Mouse (Mus musculus) brown adipose tissue, adult 24 weeks (tissue): ENCODE data around the gene 1600012H06Rik. TPM values are rescaled to one million over a fixed set of nuclear protein-coding genes. Genes with fewer than 3 reads are reported as not detected.
"Not testable (repeated sequence)": the region's sequence is repeated elsewhere in the genome, so short reads cannot be mapped to it uniquely, and the experiment has no call there.

Source experiments
- H3K27ac ChIP-seq: fragments of 200-500 bp; replicated peaks from 2 replicates; pipeline ENCODE4 v1.5.1; 2012; ENCODE audit warnings: low read depth, mild to moderate bottlenecking, low read length
- H3K4me1 ChIP-seq: fragments of 200-500 bp; 2 replicates; pipeline ENCODE4 v1.6.1; 2012; ENCODE audit warnings: low read length, mixed read lengths; ENCODE audit not compliant: control insufficient read depth, insufficient read depth, insufficient read length
- H3K4me3 ChIP-seq: fragments of 200-500 bp; 2 replicates; pipeline ENCODE4 v1.5.1; 2012; ENCODE audit warnings: low read depth, mild to moderate bottlenecking, low read length, moderate library complexity; ENCODE audit not compliant: insufficient read depth
- polyA plus RNA-seq: library from polyadenylated mRNA; stranded (reverse); fragments of >200 nt; gene quantifications from 2 replicates; pipeline ENCODE4 v1.2.4, GENCODE M21; 2012; ENCODE audit not compliant: missing spikeins, insufficient read depth, insufficient read length

Gene 1600012H06Rik
- polyA plus RNA-seq = 16.9 and 17.2 TPM in 2 replicates

GRCm38 (mm10) chr17:14943009-14943728 is at the start of gene 1600012H06Rik, which contains the start of gene Wdr27:
1600012H06Rik (plus strand) TSS chr17:14943184.
Wdr27 (minus strand) TSS chr17:14943158.
- Histone ChIP-seq H3K27ac (peak within 1 kb of the TSS; percentile 73), H3K4me3 (peak within 1 kb of the TSS; percentile 84)

GRCm38 (mm10) chr17:14895058-14895457 is 47.9 kb upstream of the 1600012H06Rik start:
- H3K4me3 ChIP-seq, H3K4me1 ChIP-seq, H3K27ac ChIP-seq: not testable (repeated sequence)

More at GRCm38 (mm10) chr17:14943009-14943728, at the start of gene 1600012H06Rik, which contains the start of gene Wdr27:
- H3K4me1 ChIP-seq = peaks cover 8% of the 10 kb centered on the region

- Histone ChIP-seq H3K4me1 (no peaks in the 10 kb centered on the region), H3K27ac (no peak overlapping the region), H3K4me3 (no peak overlapping the region)
These were observed 44.0 kb upstream of the 1600012H06Rik start for GRCm38 (mm10) chr17:14898972-14899371.

DNA sequence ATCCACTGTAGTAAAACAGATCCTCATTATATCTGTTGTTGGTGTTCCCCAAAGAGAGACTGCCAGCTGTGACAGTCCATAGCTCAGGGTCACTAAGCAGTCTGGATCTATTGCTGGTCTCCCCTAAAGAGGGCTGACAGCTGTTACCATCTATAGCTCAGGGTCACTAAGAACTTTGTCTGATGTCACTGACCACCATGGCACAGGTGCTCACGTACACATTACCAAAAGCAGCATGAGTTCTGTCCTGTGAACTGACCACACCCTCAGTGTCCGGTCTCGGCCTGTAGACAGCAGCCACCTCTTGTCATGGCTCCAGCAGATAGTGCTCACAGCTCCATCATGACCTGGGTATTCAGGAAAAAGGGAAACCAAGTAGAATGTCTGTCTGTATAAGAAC is 39.8 kb upstream of the 1600012H06Rik start:
- H3K4me1 ChIP-seq = no peaks in the 10 kb centered on the region
- H3K27ac ChIP-seq = no peak overlapping the region
- no peak overlapping the region for H3K4me3 ChIP-seq

DNA sequence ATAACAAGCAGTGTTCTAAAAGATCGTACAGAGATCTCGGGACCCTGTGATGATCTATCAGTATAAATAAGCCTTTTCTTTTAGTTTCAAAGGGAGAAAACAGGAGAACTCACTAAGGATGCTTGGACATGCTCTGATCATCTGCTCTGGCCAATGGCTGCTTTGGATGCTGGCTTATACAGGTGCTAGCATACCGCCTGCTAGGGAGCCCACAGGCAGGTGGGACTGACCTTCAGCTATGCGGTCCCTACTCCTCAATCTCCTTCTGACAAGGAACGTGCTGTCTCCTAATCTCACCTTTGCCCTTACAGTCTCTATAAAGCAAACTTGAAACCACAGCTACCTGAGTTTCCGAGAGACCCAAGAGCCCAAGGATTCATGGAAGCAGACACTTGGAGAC is 38.8 kb upstream of the 1600012H06Rik start:
- Histone ChIP-seq H3K27ac (no peak overlapping the region), H3K4me3 (no peak overlapping the region), H3K4me1 (no peaks in the 10 kb centered on the region)

DNA sequence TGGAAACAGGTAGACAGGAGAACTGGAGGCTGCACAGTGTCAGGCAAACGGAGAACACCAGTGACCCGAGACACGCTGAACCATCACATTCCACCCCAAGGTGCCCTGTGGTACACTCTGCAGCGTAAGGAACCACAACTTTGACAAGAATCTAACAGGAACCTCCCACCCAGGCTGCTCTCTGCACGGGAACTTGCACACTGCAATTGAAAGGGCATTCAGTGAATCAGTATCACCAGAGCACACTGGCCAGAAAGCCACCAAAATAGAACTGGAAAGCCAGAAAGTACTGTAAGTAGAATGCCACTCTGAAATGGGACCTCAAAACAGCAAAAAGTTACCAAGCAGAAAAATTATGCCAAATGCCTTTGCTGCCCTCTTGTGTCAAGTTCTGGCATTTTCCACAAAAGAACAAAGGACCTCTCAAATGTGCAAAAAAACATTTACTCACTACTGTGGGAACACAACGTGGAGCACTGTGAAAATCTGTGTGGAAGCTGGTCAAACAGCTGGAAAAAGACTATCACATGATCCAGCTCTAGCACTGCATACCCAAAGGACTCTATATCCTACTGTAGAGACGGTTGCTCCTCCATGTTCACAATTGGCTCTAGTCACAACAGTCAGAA is 38.2 kb upstream of the 1600012H06Rik start:
- H3K27ac ChIP-seq = no peak overlapping the region
- no peaks in the 10 kb centered on the region for H3K4me1 ChIP-seq
- H3K4me3 ChIP-seq = no peak overlapping the region

DNA sequence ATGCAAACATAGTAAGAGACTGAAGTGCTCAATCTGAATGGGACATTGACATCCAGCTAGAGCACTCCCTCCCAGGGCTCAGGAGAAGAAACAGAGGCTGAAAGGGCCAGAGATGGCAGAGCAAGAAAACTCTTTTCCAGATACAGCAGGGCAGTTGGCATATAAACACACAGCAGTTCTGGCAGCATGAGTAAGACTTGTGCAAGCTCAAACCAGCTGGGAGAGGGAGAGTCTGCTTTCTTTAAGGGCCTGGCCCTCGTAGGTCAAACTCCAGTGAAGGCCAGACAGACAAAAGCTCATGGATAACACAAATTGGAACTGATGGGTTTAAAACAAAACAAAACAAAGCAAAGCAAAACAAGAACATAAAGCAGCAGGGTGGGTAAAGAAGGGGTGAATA is 36.4 kb upstream of the 1600012H06Rik start:
- H3K4me3 ChIP-seq = no peak overlapping the region

GRCm38 (mm10) chr17:14907136-14907535 is 35.8 kb upstream of the 1600012H06Rik start:
- Histone ChIP-seq H3K4me1 (no peaks in the 10 kb centered on the region), H3K27ac (no peak overlapping the region), H3K4me3 (no peak overlapping the region)

More for the DNA sequence above, 36.4 kb upstream of the 1600012H06Rik start:
- H3K4me1 ChIP-seq = no peaks in the 10 kb centered on the region
- H3K27ac ChIP-seq = no peak overlapping the region

DNA sequence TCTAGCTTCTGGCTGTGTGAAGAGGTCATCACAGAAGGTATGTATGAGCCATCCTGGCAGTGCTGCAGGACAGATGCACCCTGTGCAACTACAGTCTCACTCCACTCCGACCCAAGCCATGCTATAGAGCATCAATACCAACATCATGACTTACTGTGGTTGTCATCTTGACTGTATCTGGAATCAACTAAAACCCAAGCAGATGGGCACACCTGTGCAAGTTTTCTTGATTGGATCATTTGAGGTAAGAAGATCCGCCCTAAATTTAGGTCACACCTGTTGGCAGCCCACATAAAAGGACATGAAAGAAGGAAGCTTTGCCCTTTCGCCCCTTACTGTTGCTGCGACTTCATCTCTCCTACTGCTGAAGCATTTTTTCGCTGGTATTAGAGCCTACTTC is 33.7 kb upstream of the 1600012H06Rik start:
- Histone ChIP-seq H3K4me1 (no peaks in the 10 kb centered on the region), H3K4me3 (no peak overlapping the region), H3K27ac (no peak overlapping the region)

GRCm38 (mm10) chr17:14910771-14911170 is 32.2 kb upstream of the 1600012H06Rik start:
- Histone ChIP-seq H3K27ac (no peak overlapping the region), H3K4me1 (no peaks in the 10 kb centered on the region), H3K4me3 (no peak overlapping the region)

- Histone ChIP-seq H3K27ac (no peak overlapping the region), H3K4me3 (no peak overlapping the region), H3K4me1 (no peaks in the 10 kb centered on the region)
These were observed 30.6 kb upstream of the 1600012H06Rik start for GRCm38 (mm10) chr17:14912420-14912819.

DNA sequence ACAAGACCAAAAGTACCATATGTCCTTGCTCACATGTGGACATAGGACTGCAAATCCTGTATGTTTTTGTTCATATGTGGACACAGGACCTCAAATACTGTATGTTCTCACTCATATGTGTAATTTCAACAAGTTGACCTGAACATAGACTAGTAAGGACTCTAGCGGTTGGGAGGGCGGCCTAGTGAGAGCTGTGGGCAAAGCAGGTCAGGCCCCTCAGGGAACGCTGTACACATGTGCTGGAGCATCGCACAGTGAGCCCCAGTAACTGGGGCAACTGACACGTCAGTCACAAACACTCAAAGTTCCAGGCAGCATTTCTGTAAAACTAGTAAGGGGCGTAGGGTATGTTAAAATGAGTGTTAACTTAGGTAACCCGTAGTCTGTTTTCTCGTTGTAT is 30.0 kb upstream of the 1600012H06Rik start:
- no peak overlapping the region for H3K4me3 ChIP-seq
- no peak overlapping the region for H3K27ac ChIP-seq
- H3K4me1 ChIP-seq = no peaks in the 10 kb centered on the region

DNA sequence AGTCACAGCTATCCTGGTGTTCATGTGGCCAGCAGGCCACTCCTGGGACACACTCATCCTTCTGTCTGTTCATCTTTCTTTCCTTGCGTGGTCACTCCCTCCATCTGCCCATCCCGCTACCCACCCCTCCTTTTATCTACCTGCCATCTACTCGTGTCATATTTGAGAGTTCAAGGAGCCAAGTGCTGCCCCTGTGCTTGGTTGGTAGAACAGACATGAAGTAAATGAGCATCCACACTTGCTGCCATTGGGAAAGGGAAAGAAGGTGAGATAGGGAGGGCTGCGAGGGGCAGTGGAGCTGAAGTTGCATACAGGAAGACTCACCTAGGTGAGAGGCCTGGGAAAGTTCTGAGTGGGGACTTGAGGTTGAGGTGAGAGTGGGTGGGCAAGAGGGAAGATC is 28.6 kb upstream of the 1600012H06Rik start:
- no peak overlapping the region for H3K27ac ChIP-seq
- H3K4me3 ChIP-seq = no peak overlapping the region
- H3K4me1 ChIP-seq = no peaks in the 10 kb centered on the region

- H3K4me1 ChIP-seq = no peaks in the 10 kb centered on the region
- H3K27ac ChIP-seq = no peak overlapping the region
These were observed 25.1 kb upstream of the 1600012H06Rik start for GRCm38 (mm10) chr17:14917866-14918265.

DNA sequence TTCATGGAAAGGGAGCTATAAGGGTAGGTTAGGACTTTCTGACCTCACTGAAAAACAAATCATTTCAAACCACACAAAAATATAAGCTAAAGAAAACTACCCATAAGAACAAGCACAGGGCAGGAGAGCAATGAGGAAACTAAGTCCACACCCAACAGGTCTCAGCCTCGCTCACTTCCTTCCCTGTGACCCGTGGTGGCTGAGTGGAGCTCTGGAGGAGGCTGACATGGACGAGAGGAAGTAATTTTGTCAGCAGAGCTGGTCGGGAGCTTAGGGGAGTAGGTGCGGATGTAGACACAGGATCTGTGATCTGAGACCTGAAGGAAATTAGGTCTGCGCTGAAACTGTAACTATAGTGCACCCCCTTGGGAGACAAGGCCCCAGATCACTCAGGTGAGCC is 21.4 kb upstream of the 1600012H06Rik start:
- H3K27ac ChIP-seq = no peak overlapping the region
- no peak overlapping the region for H3K4me3 ChIP-seq
- no peaks in the 10 kb centered on the region for H3K4me1 ChIP-seq

More at GRCm38 (mm10) chr17:14917866-14918265, 25.1 kb upstream of the 1600012H06Rik start:
- no peak overlapping the region for H3K4me3 ChIP-seq
